Mouse (Mus musculus) cerebellum, adult 2 months (tissue): ENCODE measurements at regions not wholly inside any gene's neighbourhood (a gene's known extent, or its start where the extent isn't known, plus 50 kb on each side); places are given as distances from the start of the nearest gene placed in this dataset.

Experiments used
- DNase-seq, 2 experiments: peaks; one replicate each; pipeline ENCODE4 v3.0.0; 2021
- H3K27ac ChIP-seq: fragments of 200-500 bp; 2 replicates; pipeline ENCODE4 v1.5.1; 2012; ENCODE audit warnings: low read length, control low read depth, inconsistent platforms; ENCODE audit not compliant: insufficient read depth
- H3K27me3 ChIP-seq: fragments of 200-500 bp; 2 replicates; pipeline ENCODE4 v1.6.1; 2012; ENCODE audit warnings: inconsistent platforms, mild to moderate bottlenecking, low read length, moderate library complexity; ENCODE audit not compliant: control insufficient read depth, insufficient read depth
- H3K4me1 ChIP-seq: fragments of 200-500 bp; 2 replicates; pipeline ENCODE4 v1.6.1; 2011; ENCODE audit warnings: low read length; ENCODE audit not compliant: control insufficient read depth, insufficient read depth
- H3K4me3 ChIP-seq: fragments of 200-500 bp; replicated peaks from 2 replicates; pipeline ENCODE3; 2011; ENCODE audit warnings: mild to moderate bottlenecking, low read depth, low read length, control low read depth; ENCODE audit not compliant: insufficient read depth
- CTCF ChIP-seq: fragments of 200-500 bp; IDR thresholded peaks from 2 replicates; pipeline ENCODE4 v1.5.1; 2011; ENCODE audit warnings: low read depth, mild to moderate bottlenecking, control low read depth, low read length, moderate library complexity, borderline replicate concordance; ENCODE audit not compliant: insufficient read depth
- POLR2A ChIP-seq: fragments of 200-500 bp; IDR thresholded peaks from 2 replicates; pipeline ENCODE4 v1.6.1; 2011; ENCODE audit warnings: low read length, control low read depth, borderline replicate concordance; ENCODE audit not compliant: insufficient read depth
- WGBS: fragments of 180-500 bp; shearing (Covaris S2); methylation state at CpG from one replicate; pipeline ENCODE4 v1.1.7; 2018; 5-methylcytosine and 5-hydroxymethylcytosine counted together

DNA sequence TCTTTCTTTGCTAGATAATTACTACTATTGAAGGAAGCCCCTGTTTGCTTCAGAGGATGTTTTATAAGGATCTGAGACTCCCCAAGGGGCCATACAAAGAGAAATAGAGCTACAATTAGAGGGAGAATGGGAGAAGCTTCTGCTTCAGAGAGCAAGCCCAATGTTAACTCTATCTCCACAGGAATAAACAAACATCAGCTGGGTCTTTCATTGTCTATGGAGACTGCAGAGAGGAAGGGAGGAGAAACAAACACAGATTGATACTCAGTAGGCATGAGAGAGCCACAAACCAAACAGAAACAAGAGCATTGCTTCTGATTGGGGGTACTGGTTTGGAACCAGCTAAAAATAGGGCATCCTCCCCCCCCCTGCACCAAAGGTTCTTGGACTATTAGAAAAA lies 906.9 kb downstream of the Robo2 start:
- TF ChIP-seq POLR2A (no peak), CTCF (no peak)
- Histone ChIP-seq H3K4me1 (no peaks in the 10 kb centered on the region), H3K27ac (no peak overlapping the region), H3K27me3 (no peaks in the 10 kb centered on the region), H3K4me3 (no peak overlapping the region)
- no peak for DNase-seq

DNA sequence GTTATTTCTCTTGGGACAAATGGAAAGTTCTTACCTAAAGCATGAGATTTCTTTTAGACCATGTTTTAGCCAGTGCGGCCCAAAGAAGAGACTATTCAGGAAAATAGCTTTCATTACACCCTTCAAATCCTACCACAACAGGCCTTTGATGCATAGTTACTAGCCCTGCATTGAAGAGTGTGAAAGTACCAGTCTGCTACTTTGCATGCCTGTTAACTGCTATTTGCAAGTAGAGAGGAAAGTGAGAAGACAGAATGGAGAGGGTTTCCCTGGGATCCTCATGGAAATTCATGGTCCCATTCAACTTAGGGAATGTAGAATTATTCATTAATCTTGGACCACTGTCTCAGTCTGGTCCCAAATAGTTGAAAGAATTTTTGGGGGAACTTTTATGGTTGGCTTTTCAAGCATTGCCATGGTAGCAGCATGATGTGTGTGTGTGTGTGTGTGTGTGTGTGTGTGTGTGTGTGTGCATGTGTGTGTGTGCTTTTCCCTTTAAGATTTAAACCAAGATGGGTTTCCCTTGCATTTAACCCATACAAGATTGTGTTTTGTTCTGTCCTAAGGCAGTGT lies 912.9 kb downstream of the Robo2 start:
- Histone ChIP-seq H3K27me3 (no peaks in the 10 kb centered on the region), H3K4me3 (no peak overlapping the region), H3K27ac (no peak overlapping the region), H3K4me1 (no peaks in the 10 kb centered on the region)
- 49% methylated on average over 1 of the region's 1 CpGs for WGBS
- no peak for TF ChIP-seq CTCF
- no peak for TF ChIP-seq POLR2A
- no peak for DNase-seq

GRCm38 (mm10) chr16:73483214-73483856 lies 928.3 kb downstream of the Robo2 start:
- Histone ChIP-seq H3K4me3 (no peak overlapping the region), H3K4me1 (no peaks in the 10 kb centered on the region), H3K27me3 (no peaks in the 10 kb centered on the region), H3K27ac (no peak overlapping the region)
- TF ChIP-seq CTCF (no peak), POLR2A (no peak)
- 54% methylated on average over 2 of the region's 2 CpGs for WGBS
- DNase-seq: no peak

- no peak overlapping the region for H3K4me3 ChIP-seq
- DNase-seq: no peak
- WGBS: 90% methylated on average over 6 of the region's 6 CpGs
- no peaks in the 10 kb centered on the region for H3K4me1 ChIP-seq
- no peak overlapping the region for H3K27ac ChIP-seq
- no peaks in the 10 kb centered on the region for H3K27me3 ChIP-seq
- TF ChIP-seq CTCF (no peak), POLR2A (no peak)
Measured at GRCm38 (mm10) chr16:73482176-73482575, 929.4 kb downstream of the Robo2 start.

DNA sequence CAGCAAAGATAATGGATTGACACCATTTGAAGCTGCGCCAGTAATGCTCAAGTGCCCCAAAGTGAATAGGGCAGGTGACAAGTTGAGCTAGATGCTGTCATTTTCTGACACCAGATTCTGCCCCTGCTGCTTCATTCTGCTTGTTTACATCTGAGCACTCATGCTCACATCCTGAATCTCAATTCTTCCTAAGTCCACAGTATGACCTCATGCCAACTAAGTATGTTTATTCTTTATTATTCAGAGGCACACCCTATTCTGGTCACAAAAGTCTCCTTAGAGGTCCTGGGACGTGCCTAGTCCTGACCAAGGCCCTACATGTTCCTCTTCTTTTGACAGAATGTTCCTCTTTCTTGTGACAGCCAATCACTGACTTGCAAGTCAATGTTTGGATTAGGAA lies 938.1 kb downstream of the Robo2 start:
- no peak overlapping the region for H3K4me3 ChIP-seq
- no peak for DNase-seq
- H3K27ac ChIP-seq: no peak overlapping the region
- WGBS: 81% methylated on average over 2 of the region's 2 CpGs
- no peaks in the 10 kb centered on the region for H3K27me3 ChIP-seq
- no peaks in the 10 kb centered on the region; the same call in 1 of the 2 replicates for H3K4me1 ChIP-seq
- no peak for TF ChIP-seq POLR2A
- TF ChIP-seq CTCF: no peak

DNA sequence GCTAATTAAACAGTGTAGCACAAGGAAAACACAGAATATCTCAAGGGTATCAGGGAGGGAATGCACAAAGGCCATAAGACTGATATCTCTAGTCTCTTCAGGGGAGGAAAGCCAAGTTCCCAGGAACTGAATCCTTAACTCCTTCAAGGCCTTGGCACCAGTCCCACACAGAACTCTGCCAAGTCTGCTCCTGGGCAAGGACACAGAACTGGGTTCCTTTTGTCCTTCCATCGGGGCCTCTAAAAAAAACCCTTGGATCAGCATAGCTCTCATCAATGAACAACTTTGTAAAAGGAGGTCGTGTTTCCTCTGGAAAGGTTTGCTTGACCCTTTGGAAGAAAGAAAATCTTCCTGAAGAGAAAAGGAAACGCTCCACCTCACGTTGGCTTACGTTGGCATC lies 940.1 kb downstream of the Robo2 start:
- no peaks in the 10 kb centered on the region; the same call in 1 of the 2 replicates for H3K4me1 ChIP-seq
- no peaks in the 10 kb centered on the region for H3K27me3 ChIP-seq
- TF ChIP-seq POLR2A: no peak
- TF ChIP-seq CTCF: no peak
- 35% methylated on average over 5 of the region's 5 CpGs for WGBS
- no peak overlapping the region for H3K27ac ChIP-seq
- H3K4me3 ChIP-seq: no peak overlapping the region
- DNase-seq: peak in 1 of 2 experiments; percentile 9

DNA sequence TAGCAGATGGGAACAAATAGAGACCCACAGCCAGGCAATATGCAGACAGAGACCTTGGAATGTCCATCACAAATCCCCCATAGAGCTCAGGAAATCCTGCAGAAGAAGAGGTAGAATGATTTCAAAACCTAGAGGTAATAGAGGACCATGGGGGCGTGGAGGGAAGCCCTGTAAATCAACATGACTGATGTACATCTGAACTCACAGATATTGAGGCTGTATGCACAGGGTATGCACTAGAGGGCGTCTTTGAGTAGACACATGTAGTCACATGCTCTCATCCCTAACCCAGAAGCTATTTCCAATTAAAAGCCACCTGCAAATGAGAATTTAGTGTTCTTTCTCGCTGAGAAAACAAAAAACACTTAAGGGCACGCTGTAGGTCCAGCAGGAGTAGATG lies 941.1 kb downstream of the Robo2 start:
- no peaks in the 10 kb centered on the region for H3K27me3 ChIP-seq
- no peak for DNase-seq
- whole genome bisulfite sequencing: 69% methylated on average over 4 of the region's 4 CpGs
- H3K27ac ChIP-seq: no peak overlapping the region
- no peak overlapping the region for H3K4me3 ChIP-seq
- TF ChIP-seq CTCF: no peak
- no peak for TF ChIP-seq POLR2A
- no peaks in the 10 kb centered on the region; the same call in 1 of the 2 replicates for H3K4me1 ChIP-seq

GRCm38 (mm10) chr16:73466296-73466695 lies 945.3 kb downstream of the Robo2 start:
- peak in 1 of 2 experiments; percentile 4 for DNase-seq
- Histone ChIP-seq H3K27ac (no peak overlapping the region), H3K4me3 (no peak overlapping the region), H3K4me1 (no peaks in the 10 kb centered on the region), H3K27me3 (no peaks in the 10 kb centered on the region)
- TF ChIP-seq POLR2A (no peak), CTCF (no peak)
- WGBS: 24% methylated on average over 6 of the region's 6 CpGs
